Mouse (Mus musculus) cerebellum, adult 11-12 months (tissue): ENCODE measurements around the gene Prrt2.
A peak's percentile ranks its signal among the peaks of the same experiment; 100 is the strongest.

Source experiments
- DNase-seq: peaks from one replicate; pipeline ENCODE4 v3.0.0; 2022

Prrt2 gene

GRCm38 (mm10) chr7:127020901-127021562, at the start of gene Prrt2, which contains the start of gene Gm42742:
Prrt2 (minus strand) TSS chr7:127021211.
Gm42742 (minus strand) TSS chr7:127021097.
- peak; percentile 85 for DNase-seq

DNA sequence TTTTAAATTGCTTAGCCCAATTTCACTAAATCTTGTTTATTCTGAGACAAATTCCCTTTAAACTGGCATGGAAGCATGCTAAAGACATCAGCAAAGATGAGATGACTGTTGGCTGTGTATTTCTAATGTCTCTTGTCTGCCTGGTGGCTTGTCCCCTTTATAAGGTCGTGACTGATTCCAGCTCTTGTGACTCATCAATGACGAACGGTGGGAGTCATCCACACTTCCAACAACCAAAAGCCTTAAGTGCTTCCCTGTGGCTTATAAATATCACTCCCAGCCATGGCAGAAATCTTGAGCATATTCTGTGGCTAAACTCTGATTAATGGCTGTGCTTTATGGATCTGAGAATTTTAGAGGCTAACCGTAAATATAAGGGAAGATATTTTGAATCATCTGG, 45.3 kb upstream of the Prrt2 start:
- no peak for DNase-seq

GRCm38 (mm10) chr7:127065538-127065937, 44.5 kb upstream of the Prrt2 start:
- DNase-seq = no peak

GRCm38 (mm10) chr7:127055026-127055585, 34.1 kb upstream of the Prrt2 start:
- DNase-seq = no peak

- peak; percentile 83 for DNase-seq
These were observed 21.1 kb upstream of the Prrt2 start, which contains the start of gene Kif22 for GRCm38 (mm10) chr7:127041851-127042672. Kif22 (minus strand) TSS chr7:127042471.

GRCm38 (mm10) chr7:127031244-127031643, 10.2 kb upstream of the Prrt2 start:
- peak; percentile 18 for DNase-seq

GRCm38 (mm10) chr7:127030172-127030571, 9.2 kb upstream of the Prrt2 start:
- DNase-seq = no peak

- no peak for DNase-seq
These were observed 6.9 kb upstream of the Prrt2 start for GRCm38 (mm10) chr7:127027885-127028284.

DNA sequence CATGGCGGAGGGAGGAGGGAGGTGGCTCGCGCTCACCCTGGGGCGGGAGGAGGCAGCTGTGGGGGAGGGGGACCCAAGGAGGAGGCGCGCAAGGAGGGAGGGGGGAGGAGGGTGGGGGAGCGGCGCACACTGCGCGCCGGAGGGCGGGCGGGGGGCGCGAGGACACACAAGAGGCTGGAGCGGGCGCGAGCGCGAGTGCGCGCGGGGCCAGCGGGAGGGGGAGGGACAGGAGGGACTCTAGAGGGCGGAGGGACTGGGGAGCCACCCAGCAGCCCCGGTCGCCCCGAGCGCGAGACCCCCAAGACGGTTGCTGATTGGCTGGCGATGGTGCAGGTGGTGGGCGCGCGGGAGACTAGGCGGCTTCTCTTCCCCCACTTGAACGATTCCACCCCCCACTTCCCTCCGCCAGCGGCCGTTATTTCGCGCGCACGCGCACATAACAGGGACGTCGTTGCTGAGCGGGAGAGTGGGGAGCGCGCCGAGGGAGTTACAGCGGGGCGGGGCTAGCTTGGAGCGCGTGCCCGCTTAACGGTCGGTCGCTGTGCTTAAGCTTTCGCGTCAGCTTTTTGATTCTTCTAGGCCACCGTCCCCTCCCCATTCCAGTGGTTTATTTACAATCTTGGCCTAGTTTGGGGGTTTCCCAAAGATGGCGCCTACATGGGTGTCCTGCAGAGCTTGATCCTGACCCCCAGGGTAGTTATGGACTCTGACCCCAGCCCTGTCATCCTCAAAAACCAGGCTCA, 6.1 kb upstream of the Prrt2 start, which contains the start of gene Maz:
Gene Maz (minus strand): TSS at position 54 of the 743 bp plus-strand sequence.
- DNase-seq = peak; percentile 100

- DNase-seq = no peak
These were observed 5.6 kb upstream of the Prrt2 start for GRCm38 (mm10) chr7:127026616-127026983.

DNA sequence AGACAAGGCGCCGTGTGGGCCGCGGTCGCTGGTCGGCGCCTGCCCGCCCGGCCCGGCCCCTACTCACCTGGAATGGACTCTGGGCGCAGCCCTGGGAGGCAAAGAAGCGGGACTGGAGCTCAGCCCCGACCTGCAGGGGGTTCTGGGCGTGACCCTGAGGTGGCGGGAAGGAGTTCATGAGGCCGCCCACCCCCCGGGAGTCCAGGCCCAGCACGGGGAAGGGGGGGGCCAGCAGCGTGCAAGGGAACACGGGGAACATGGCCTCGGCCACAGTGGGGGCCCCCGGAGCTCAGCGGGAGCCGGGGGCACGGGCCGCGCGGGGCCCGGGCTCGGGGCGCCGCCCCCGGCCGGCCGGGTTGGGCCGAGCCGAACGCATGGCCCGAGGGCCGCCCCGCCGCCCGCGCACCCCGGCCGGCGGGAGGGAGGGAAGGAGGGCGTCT, 5.2 kb upstream of the Prrt2 start:
- peak; percentile 89 for DNase-seq

DNA sequence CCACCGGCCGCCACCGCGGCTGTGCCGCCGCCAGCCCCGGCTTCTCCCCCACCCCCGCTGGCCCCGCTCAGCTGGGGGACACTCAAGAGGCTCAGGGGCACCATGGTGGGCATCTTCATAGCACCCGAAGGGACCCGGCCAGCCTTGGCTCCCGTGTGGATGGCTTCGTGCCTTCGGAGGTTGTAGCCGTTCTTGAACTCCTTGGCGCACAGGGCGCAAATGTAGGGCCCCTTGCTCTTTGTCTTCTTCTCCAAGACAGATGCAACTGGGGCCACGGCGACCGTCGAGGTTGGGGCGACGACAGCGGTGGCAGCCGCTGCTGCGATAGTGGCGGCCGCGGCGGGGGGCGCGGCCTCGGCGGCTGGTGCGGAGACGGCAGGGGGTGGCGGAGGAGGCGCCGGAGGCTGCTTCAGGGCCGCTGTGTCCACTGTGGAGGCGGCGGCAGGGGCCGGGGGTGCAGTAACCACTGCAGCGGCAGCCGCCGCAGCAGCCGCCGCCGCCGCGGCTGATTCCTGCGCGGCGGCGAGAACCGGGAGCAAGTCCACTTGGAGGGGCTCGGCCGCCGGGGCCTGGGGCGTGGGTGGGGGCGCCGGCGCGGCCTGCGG, 4.6 kb upstream of the Prrt2 start:
- no peak for DNase-seq

- DNase-seq = peak; percentile 92
These were observed 3.9 kb upstream of the Prrt2 start for GRCm38 (mm10) chr7:127024755-127025555.

DNA sequence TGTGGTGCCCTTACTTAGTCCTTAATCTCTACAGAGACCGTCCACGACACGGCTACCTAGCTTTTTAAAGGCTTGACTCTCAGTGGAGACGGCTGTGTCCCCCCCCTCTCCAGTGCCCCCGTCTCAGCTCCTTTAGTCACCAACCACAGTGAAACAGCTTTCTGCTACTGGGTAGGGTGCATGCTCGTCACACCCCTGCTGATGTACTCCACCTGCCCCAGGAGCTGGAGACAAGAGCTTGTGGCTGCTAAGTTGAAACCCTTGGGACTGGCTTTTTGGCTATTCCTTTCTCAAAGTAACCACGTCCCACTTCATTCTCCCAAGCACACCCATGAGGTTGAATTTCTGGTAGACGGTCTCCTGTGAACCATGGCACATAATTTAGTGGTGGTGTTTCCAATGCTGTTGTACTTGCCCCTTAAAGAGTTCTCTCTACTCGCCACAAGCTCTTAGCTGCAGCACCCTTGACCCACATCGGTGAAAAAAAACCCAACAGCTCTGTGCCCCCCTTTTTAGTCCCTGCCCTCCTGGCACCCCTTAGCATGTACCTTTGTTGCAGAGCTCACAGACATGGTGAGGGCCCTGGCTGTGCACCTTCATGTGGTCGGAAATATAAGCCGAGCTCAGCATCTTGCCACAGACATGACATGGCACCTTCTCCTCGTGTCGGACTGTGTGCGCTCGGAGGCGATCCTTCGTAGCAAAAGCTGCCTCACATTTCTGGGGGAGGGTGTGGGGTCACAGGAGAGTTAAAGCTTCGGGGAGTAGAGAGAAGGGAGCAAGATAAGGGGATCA, 3.1 kb upstream of the Prrt2 start:
- DNase-seq = peak; percentile 69

DNA sequence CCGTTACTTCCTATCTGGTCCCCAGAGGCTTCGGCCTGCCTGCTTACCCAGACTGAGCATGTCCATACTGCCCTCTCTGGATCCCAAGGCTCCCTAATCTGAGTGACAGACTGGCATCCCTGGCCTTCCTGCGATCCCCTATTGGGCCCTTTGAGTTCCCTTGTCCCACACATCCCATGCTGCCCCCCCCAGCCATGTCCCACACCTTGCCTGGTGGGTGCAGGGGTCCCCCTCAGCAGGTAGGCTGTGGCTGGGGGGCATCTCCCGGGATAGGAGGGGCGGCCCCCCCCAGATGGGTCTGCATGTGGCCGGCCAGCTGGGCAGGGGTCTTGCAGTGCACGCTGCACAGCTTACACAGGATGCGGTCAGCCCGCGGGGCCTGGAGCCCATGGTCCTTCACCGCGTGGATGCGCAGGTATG, 2.3 kb upstream of the Prrt2 start:
- DNase-seq = peak; percentile 79

- DNase-seq = peak; percentile 39
These were observed 1.7 kb upstream of the Prrt2 start for GRCm38 (mm10) chr7:127022528-127023271.

DNA sequence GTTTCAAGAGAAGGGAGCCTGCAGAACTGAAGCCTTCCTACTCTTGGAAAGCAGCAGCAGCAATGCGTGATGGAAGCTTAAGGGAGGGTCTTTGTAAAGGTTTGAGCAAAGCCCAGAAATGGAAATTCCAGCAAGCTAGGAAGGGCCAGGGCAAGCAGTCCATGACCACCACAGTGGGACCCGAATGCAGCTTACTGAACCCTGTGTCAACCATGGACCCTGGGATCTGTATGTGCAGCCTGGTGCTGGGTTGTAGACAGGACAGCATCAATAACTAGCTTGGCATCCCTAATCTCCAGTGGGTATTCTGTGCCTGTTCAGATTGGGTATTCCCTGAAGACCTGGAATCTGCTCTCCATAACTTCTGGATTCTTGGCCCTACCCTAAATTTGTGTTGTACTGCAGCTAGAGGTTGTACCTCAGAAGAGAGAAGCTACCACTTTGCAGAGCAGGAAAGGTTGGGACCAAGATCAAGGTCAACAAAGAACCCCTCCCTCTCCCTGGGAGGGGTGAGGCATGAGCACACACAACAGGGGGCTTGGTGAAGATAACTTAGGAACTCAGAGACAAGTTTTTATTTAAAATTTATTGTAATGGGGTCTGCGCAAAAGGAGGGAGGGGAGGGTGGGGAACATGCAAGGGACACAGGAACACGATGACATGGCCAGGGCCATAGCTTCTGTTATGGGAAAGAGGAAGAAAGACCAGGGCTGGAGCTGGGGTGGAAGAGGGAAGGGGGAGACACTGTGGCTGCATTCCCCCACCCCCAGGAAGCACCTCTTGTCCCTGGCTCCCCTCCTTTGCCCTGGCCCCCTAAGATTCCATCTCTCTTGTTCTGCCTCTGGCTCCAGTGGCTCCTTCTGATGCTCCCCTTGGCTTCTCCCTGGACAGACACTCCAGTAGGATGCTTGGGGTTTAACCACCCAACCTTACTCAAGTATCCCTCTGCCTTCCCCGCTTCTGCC, 834 bp upstream of the Prrt2 start:
- DNase-seq = peak; percentile 52

GRCm38 (mm10) chr7:127020491-127020890, 520 bp downstream of the Prrt2 start:
- DNase-seq = no peak

- peak; percentile 60 for DNase-seq
These were observed 980 bp downstream of the Prrt2 start for GRCm38 (mm10) chr7:127020031-127020430.
